Mouse (Mus musculus) cerebellum, adult 2 months (tissue): Measurements from ENCODE around the gene Psme2. TPM values are rescaled to one million over a fixed set of nuclear protein-coding genes. Genes with fewer than 3 reads are reported as not detected.
A peak's percentile ranks its signal among the peaks of the same experiment; 100 is the strongest.

ENCODE experiments used
- DNase-seq, 2 experiments: peaks; one replicate each; pipeline ENCODE4 v3.0.0; 2021
- H3K27ac ChIP-seq: fragments of 200-500 bp; 2 replicates; pipeline ENCODE4 v1.5.1; 2012; ENCODE audit warnings: low read length, control low read depth, inconsistent platforms; ENCODE audit not compliant: insufficient read depth
- H3K27me3 ChIP-seq: fragments of 200-500 bp; 2 replicates; pipeline ENCODE4 v1.6.1; 2012; ENCODE audit warnings: inconsistent platforms, mild to moderate bottlenecking, low read length, moderate library complexity; ENCODE audit not compliant: control insufficient read depth, insufficient read depth
- H3K4me1 ChIP-seq: fragments of 200-500 bp; 2 replicates; pipeline ENCODE4 v1.6.1; 2011; ENCODE audit warnings: low read length; ENCODE audit not compliant: control insufficient read depth, insufficient read depth
- H3K4me3 ChIP-seq: fragments of 200-500 bp; replicated peaks from 2 replicates; pipeline ENCODE3; 2011; ENCODE audit warnings: mild to moderate bottlenecking, low read depth, low read length, control low read depth; ENCODE audit not compliant: insufficient read depth
- CTCF ChIP-seq: fragments of 200-500 bp; IDR thresholded peaks from 2 replicates; pipeline ENCODE4 v1.5.1; 2011; ENCODE audit warnings: low read depth, mild to moderate bottlenecking, control low read depth, low read length, moderate library complexity, borderline replicate concordance; ENCODE audit not compliant: insufficient read depth
- POLR2A ChIP-seq: fragments of 200-500 bp; IDR thresholded peaks from 2 replicates; pipeline ENCODE4 v1.6.1; 2011; ENCODE audit warnings: low read length, control low read depth, borderline replicate concordance; ENCODE audit not compliant: insufficient read depth
- WGBS: fragments of 180-500 bp; shearing (Covaris S2); methylation state at CpG from one replicate; pipeline ENCODE4 v1.1.7; 2018; 5-methylcytosine and 5-hydroxymethylcytosine counted together
- polyA plus RNA-seq: library from polyadenylated mRNA; depleted of rRNA; stranded (reverse); fragments of >200 nt; gene quantifications from 2 replicates; pipeline ENCODE4 v1.2.3, GENCODE M21; 2012

Gene Psme2
- polyA plus RNA-seq, 1 experiment = 46.8 TPM

DNA sequence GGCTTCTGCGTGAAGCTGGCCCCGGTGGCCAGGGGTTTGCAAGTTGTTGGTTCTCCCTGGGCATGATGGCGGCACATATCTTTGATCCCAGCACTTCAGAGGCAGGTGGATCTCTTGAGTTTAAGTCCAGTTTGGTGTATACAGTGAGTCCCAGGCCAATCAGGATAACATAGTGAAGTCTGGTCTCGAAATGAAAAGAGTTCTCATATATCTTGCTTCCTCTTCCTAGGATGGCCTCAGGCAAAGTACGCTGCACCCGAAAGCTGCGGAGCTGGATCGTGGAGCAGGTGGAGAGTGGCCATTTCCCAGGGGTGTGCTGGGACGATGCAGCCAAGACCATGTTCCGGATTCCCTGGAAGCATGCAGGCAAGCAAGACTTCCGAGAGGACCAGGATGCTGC is 13.9 kb upstream of the Psme2 start:
- no peak for DNase-seq
- Histone ChIP-seq H3K27me3 (no peaks in the 10 kb centered on the region), H3K4me1 (peaks cover 4% of the 10 kb centered on the region; the same call in 1 of the 2 replicates), H3K27ac (no peak overlapping the region), H3K4me3 (no peak overlapping the region)
- TF ChIP-seq CTCF (no peak), POLR2A (no peak)
- WGBS = 89% methylated on average over 11 of the region's 11 CpGs

DNA sequence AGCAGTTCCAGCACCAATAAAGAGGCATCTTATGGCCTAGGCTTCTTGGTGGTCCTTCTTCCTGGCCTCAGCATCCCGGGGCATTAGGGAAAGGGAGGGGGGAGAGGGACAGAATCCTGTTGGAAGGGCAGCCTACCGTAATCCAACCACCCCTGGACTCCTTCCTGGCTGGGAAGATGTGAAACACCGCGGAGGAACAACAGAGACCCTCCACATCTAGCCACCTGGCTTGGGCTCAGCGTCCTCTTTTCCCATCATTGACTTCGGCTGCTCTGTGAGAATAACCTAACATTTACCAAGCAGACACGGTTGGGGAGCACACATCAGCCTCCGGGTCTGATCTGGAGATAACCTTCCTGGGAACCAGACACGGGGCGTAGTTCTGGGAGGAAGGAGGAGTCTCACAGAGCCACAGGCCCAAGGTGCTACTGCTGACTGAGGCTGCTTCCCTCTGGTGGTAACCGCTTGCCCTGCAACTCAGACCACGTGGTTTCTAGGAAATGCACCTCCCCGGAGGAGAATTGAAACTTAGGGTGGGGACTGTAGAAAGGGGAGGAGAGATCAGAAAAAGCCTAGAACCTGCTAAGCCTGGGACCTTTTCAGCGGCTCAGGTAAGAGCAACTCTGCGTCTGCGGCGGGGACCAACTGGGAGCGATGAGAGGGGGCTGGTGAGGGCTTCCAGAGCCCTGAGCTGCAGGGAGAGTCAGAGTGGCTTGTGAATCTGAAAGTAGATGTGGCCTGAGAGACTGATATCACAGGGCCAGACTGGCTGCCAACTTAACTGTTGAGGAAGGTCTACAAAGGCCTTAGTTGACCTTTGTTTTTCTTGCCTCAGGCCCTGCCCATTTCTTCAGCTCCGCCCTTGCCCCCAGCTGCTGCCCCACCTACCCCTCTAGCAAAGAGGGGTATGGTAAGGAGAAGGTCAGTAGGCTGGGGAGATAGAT is 13.0 kb upstream of the Psme2 start:
- H3K4me1 ChIP-seq = peaks cover 4% of the 10 kb centered on the region; the same call in 1 of the 2 replicates
- H3K27ac ChIP-seq = 0 out of 2 replicates have a peak overlapping the region, but pooled peaks have one; percentile 5
- WGBS = 17% methylated on average over 19 of the region's 19 CpGs
- DNase-seq = peak; percentile 83 to 84
- no peaks in the 10 kb centered on the region for H3K27me3 ChIP-seq
- peak overlapping the region; percentile 55 for H3K4me3 ChIP-seq
- peak; percentile 25; the same call in 1 of the 2 replicates for TF ChIP-seq POLR2A
- peak; percentile 92 for TF ChIP-seq CTCF

- peak within 1 kb of the TSS; percentile 55 for H3K4me3 ChIP-seq
- TF ChIP-seq CTCF (no peak), POLR2A (no peak)
- WGBS = 85% methylated on average over 7 of the region's 7 CpGs
- H3K27me3 ChIP-seq = no peaks in the 10 kb centered on the region
- DNase-seq = no peak
- H3K27ac ChIP-seq = 0 out of 2 replicates have a peak within 1 kb of the TSS, but pooled peaks have one; percentile 5
- H3K4me1 ChIP-seq = peaks cover 4% of the 10 kb centered on the region; the same call in 1 of the 2 replicates
These were observed 12.3 kb upstream of the Psme2 start, which contains the start of gene Irf9 for GRCm38 (mm10) chr14:55603271-55603632. Gene Irf9, plus strand, starts transcription at chr14:55603571.

GRCm38 (mm10) chr14:55598521-55599390 is 7.8 kb upstream of the Psme2 start:
- 0 out of 2 replicates have a peak, but pooled peaks cover 3% of the 10 kb centered on the region for H3K4me1 ChIP-seq
- WGBS = 88% methylated on average over 21 of the region's 21 CpGs
- DNase-seq = no peak
- H3K27ac ChIP-seq = no peak overlapping the region
- H3K4me3 ChIP-seq = no peak overlapping the region
- no peak for TF ChIP-seq CTCF
- TF ChIP-seq POLR2A = no peak
- no peaks in the 10 kb centered on the region for H3K27me3 ChIP-seq

GRCm38 (mm10) chr14:55596036-55596690 is 5.2 kb upstream of the Psme2 start:
- no peak for DNase-seq
- Histone ChIP-seq H3K27me3 (no peaks in the 10 kb centered on the region), H3K27ac (no peak overlapping the region), H3K4me3 (no peak overlapping the region), H3K4me1 (no peaks in the 10 kb centered on the region)
- TF ChIP-seq CTCF = no peak
- TF ChIP-seq POLR2A = no peak
- 39% methylated on average over 13 of the region's 13 CpGs for WGBS

GRCm38 (mm10) chr14:55592226-55592625 is 1.3 kb upstream of the Psme2 start:
- H3K4me1 ChIP-seq = no peaks in the 10 kb centered on the region
- 2% methylated on average over 16 of the region's 16 CpGs for WGBS
- peak; percentile 37 to 42 for DNase-seq
- H3K27ac ChIP-seq = no peak overlapping the region
- H3K4me3 ChIP-seq = peak overlapping the region; percentile 89
- H3K27me3 ChIP-seq = no peaks in the 10 kb centered on the region
- TF ChIP-seq CTCF (no peak), POLR2A (no peak)

DNA sequence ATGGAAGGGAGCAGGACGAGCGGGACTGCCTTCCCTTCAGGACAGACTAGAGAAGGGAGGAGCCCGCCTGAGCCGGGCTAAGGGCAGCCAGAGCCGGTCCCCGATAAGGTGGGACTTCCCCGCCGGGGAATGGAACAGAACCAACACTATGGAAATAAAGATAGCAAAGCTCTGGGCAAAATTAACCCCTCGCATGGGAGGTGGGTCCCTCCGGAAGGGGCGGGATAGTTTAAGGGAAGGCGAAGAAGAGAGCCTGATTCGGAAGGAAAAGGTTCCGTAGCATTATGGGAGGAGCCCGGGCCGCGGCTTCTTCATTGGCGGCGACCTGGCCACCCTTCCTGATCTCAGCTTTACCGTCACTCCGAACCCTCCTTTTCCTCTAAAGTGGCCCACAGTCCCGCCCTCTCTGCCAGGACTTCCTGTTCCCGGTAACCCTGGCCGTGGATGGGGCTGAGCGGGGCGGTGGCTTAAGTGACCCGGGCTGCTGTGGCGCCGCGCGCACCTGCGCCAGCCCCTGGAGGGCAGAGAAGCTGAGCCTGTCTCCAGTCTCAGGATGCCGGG is 498 bp upstream of the Psme2 start, which contains the start of gene Rnf31:
TSS of gene Rnf31 (plus strand) at position 378 of the 561 bp plus-strand sequence.
- peak; percentile 92 to 96 for DNase-seq
- Histone ChIP-seq H3K4me1 (no peaks in the 10 kb centered on the region), H3K27me3 (no peaks in the 10 kb centered on the region), H3K27ac (peak within 1 kb of the TSS; percentile 70), H3K4me3 (peak within 1 kb of the TSS; percentile 89)
- TF ChIP-seq POLR2A (peak; percentile 72), CTCF (no peak)
- WGBS = under 1% methylated on average over 33 of the region's 33 CpGs
